Mouse (Mus musculus): ENCODE results near the gene Tmem245.
"Not testable (repeated sequence)": the region's sequence is repeated elsewhere in the genome, so short reads cannot be mapped to it uniquely, and the experiment has no call there.

The Tmem245 gene

DNA sequence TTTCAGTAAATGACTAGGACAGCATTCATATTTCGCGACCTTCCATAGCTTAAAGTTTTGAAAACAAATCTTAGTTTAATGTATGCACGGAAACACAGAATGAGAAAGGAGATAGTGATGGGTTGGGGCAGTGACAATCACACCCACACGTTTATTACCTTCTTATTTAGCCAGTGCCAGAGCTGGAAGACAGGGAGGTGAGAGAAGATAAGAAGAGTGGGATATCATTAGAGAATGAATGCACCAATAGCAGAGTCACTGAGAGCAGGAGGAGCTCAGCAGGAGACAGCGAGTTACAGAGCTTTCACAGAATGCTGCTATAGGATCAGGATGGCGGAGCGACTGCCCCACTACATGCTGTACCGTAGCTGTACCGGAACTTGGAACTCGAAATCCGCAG, 25.0 kb downstream of the Tmem245 start:
- DNase-seq: no peak

DNA sequence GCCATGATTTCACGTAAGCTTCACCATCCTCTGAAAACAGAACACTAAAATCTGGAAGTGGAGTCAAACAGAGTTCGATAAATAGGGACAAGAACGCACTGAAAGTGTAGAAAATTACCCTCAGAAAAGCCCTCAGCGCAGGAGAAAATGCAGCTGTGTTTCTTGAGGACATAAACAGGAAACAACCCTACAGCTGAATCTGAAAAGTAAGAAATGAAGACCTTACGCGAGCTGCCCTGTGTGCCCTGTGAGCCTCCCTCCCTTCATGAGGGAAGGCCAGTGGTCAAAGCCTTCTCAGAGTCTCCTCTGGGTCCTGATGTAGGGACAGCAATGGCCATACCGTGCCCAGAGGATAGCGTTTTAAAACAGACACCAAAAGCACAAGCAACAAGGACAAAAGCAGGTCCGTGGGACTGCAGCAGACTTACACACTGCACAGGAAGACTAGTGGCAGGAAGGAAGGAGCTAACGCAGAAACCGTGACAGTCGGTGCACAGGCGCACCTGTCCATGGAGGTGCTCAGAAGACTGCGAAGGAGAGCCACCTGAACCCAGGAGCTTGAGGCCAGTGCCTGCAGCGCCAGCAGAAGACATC, 31.4 kb downstream of the Tmem245 start:
- no peak for DNase-seq

DNA sequence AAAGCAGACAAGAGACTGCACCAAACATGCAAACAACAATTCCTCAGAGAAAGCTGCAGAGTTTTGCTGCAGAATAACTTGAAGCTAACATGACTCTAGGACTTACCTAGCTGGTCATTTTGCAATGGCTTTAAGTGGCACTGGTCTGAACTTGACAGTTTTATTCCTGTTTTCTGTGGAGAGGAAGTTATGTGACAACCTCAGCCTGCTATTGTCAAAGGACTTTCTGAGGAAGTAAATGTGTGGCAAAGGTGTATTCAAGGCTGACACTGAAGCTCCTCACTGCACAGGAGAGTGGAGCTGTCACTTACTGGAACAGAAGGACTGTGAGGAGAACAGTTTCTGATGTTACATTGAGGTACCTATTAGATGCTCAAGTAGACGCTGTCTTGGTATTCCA, 32.5 kb downstream of the Tmem245 start:
- DNase-seq: no peak

DNA sequence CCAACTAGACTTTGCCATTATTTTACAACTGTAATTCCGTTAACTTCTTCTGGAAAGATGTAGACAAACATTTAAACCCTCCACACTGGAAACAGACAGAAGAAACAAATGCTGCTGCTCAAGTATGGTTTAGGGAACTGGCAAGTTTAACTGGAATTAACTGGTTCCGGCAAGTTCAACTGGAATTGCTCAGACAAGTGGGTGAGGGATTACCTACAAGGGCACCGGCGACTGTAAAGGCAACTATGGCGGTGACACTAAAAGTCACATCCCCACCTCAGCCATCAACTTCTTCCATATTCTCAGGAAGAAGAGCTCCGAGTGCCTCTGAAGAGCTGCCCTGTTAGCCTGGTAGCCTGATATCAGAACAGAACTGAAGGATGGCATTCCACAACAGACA, 32.9 kb downstream of the Tmem245 start:
- no peak for DNase-seq

DNA sequence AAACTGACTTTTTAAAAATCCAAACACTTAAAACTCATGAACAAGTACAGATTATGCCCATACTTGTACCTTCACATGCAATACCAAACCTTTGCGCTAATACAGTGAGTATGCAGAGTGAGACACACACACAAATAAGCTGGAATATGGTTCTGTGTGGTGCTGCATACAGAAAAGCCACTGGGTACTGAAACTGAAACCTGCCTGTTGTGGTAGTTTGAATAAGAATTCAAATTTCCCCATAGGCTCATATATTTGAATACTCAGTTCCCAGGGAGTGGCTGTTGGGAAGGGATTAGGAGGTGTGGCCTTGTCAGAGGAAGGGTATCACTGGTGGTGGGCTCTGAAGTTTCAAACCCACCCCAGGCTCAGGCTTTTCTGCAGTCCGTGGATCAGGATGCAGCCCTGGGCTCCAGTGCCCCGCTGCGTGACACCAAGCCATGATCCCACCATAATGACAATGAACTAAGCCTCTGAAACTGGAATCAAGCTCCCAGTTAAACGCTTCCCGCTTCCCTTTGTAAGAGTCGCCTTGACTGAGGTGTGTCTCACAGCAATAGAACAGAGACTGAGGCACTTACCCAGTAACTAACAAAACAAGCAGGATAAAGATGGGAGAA, 34.7 kb downstream of the Tmem245 start:
- no peak for DNase-seq

DNA sequence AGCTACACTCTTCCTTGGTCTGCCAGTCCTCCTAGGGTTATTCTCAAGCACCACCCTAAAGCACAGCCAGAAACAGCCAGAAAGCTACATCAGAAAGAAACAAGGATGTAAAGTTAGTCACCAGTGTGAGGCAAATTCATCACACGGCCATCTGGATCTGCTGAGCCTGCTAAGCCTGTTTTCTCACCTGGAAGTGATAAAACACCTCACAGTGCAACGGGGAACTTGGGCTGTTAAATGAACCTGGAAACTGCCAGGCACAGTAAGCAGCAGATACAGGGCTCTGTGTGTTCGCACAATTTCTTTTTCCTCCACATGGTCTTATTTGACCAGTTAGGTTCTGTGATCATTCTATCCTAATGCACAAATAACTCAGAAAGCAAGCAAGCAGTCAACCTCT, 37.7 kb downstream of the Tmem245 start:
- DNase-seq: no peak

DNA sequence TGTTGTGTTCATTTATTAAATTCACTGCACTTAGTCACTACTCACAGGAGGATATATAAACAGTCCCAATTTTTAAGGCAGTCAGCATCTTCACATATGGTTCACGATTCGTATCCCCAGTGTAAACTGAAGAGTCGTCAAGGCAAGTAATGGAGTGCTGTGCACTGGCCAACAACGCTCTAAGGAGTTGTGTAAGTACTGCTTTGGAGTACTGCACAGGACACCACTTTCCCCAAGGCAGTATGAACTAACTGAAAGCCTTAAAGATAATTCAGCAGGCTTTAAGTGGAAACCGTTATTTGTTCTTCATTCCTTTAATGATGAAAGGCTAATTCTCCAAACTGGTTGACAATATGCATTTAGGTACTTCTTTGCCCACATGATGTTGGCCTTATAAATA, 39.6 kb downstream of the Tmem245 start:
- DNase-seq: no peak

DNA sequence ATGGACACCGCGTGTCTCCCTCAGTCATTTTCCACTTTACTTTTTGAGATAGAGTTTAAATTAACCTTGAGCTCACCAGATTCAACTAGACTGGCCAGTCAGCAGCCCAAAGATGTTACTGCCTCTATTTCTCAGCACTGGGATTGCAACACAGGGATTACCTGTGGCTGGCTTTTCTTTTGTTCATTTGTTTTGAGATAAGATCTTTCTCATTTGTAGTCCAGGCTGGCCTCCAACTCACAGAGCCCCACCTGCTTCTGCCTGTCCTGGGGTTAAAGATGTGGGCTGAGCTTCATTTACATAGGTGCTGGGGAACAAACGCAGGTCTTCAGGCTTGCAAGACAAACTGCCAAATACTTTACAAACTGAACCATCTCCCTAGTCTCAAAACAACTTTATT, 40.3 kb downstream of the Tmem245 start:
- DNase-seq: no peak

DNA sequence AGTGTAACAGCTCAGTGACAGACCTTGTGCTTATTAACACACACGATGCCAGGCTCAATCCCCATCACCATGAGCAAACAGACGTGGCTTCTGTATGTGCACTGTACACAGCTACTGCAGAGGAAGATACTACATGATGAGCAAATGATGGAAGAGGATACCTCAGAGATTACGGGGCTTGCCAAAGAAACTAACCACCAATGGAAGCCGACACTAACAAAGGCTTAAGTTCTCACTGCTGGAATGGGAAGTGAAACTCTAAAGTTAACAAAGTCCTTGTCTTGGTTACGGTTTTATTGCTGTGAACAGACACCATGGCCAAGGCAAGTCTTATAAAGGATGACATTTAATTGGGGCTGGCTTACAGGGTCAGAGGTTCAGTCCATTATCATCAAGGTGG, 41.7 kb downstream of the Tmem245 start:
- DNase-seq: no peak

DNA sequence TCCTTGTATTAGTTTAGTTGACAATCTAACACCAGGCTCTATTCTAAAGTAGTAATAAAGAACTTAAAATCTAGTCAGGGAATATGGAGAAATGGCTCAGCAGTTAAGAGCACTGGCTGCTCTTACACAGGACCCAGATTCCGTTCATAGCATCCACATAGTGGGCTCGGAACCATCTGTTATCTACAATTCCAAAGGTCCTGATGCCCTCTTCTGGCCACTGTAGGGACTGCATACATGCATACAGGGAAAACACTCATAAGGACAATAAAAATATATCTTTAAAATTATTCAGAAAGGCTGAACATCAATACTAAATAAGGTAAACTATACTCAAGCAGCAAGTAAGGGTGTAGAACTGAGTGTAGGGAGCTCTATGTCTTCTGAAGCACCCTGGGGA, 45.6 kb downstream of the Tmem245 start:
- DNase-seq: no peak

DNA sequence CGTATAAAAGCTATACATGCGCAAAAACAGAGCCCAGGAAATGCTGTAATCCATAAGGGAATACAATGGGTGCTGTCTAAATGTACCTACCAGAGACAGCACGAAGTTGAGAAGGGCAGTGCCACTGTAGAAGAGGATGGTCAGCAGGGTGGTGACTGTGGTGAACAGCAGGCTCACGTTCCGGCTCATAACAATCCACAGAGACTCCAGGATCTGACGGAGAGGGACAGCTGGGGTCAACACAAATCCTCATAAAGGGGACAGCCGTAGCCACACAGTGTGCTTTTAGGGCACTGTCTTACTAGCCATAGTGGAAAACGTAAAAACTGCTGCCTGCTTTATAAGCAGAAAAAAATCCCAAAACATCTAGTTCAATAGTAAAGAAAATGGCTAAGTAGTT, 48.0 kb downstream of the Tmem245 start:
- no peak for DNase-seq

DNA sequence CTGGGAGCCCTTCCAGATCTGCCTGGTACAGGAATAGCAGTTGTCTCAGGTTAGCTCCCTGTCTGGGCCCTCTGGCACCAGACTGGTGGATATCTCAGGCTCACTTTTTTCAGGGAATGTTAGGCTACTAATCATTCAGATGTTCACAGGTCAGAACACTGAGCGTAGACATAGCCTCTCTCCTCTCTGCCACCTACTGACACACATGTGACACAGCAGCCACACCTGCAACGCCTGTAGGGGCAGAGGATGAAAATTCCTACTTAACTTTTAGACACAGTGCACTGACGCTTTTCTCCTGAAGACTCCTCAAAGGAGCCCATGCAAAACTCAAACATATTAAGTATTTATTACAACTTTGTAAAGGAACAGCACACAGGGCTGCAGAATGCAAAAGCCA, 49.7 kb downstream of the Tmem245 start:
- DNase-seq: no peak

DNA sequence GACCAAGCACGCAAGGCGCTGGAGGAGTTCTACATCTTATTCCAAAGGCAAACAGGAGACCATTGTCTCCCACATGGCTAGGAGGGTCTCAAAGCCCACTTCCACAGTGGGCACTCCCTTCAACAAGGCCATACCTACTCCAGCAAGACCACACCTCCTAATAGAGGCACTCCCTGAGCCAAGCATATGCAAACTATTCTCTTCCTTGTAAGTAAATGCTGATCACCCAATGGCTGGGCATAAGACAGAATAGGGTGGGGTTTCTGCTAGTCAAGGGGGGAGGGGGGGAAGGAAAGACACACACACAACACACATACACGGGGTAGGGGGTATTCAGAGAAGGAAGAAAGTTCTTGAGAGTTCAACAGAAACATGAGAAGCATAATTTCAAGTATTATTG, 53.0 kb downstream of the Tmem245 start:
- no peak for DNase-seq

DNA sequence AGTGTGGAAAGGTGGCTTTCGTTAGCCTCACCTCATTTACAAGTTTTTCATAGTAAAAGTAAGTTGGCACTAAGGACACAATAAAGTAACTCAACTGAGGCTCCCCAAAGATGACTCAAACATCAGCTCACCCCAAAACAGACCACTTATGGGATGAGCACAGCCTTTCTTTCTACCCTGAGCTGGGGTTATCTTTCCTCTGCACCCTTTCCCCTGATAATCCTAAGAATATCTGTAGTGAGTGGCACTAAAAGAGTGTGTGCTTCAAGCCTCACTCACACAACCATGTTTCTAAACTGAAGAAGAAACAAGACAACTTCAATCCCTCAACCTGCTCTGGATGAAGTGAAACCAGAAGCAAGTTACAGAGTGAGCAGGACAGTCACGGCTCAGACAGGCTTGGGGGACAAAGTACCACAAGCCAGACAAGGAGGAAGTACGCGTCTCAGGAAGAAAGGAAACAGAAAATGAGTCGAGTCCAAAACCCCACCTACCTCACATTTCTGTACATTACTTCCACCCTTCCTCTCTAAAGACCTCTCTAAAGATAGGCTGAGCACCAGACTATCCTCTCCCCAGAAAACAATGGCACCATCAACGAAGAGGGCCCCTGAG, 54.6 kb downstream of the Tmem245 start:
- DNase-seq: no peak

DNA sequence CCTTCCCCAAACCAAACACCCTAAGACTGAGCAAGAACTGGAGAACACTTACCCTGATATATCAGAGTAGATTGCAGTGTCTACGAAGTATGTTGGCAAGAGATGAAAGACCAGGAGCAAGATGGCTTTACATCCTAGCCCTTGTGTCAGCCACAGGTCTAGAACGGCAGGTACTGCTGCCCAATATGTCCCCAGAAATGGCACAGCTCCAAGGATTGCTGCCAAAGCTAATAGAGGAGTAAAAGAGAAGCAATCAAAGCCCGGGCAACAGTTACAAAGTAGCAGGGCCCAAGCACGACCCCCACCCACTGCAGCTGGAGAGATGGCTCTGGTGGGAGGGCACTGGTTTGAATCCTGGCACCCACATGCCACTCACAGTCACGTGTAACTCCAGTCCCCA, 58.8 kb downstream of the Tmem245 start:
- no peak for DNase-seq

DNA sequence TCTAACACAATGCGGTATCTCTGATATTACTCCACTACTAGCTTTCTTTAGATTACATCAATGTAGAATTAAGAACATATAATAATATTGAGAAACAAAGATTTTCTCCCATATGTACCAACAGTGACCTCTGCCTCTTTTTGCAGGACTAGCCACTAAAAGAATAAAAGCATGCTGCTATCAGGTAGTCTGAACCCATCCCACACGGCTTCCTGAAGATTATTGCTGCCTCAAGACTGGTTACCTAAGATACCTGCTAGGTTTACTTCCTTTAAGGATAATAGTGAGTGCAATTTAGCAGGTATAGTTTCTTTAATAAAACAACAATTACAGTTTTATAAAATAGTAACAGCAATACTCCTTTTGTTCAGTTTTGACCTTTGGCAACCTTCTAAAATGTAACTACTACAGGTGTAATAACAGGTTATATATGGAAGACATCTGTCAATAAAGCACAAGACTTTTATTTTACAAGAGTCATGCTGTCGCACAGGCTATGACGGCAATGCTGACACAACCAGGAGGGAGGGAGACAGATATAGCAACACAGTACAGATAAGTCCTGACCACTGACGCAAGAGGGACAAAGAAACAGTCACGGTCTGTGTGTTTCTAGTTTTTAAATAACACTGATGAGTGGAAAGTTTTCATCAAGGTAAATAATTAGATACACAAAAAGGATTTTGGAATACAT, 60.8 kb downstream of the Tmem245 start:
- no peak for DNase-seq

DNA sequence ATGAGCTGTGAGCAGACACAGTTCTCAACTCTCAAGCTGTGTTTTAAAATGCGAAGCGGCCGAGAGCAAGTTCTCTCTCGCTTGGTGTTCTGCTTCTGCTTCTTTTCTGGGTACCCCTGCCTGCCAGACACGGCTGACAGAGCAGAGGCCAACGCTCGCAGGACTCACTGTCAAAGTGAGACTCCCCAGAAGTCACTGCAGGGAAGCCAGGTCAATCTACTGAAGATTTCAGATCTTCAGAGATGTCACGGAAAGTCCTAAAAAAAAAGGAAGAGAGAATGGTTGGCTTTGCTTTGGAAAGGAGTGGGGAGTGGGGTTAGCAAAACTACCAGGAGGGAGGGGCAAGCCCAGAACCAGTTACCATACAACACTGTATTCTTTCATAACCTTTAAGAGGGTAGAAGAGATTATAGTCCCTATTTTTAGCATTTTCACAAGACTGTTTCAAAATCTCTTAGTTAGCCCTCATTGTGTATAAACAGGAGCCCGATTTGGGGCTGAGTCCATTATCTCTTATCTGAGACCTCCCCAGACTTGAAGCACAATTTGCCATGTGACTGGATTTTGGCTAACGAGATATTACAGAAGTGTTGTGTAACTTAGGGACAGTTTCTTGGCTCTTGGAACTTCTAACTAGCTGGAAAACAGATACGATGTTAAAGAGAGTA, 67.1 kb downstream of the Tmem245 start:
- DNase-seq: no peak

DNA sequence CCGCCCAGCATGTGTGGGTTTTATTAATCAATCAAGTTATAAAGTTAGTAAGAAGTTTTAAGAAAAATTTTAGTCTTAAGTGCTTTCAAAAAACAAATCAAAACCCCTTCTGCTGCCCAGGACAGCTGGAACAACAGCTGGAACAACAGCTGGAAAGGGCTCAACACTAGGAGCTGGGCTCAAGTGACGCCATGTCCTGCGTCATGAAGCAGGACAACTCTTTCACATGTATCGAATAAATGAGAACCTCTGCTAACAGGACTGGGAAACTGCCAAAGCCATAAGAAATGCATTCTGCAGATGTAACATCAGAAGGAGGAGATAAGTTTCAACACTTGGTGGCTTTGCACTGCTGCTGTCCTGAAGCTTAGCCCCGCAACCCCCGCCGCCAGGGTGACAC, 68.3 kb downstream of the Tmem245 start:
- DNase-seq: no peak

DNA sequence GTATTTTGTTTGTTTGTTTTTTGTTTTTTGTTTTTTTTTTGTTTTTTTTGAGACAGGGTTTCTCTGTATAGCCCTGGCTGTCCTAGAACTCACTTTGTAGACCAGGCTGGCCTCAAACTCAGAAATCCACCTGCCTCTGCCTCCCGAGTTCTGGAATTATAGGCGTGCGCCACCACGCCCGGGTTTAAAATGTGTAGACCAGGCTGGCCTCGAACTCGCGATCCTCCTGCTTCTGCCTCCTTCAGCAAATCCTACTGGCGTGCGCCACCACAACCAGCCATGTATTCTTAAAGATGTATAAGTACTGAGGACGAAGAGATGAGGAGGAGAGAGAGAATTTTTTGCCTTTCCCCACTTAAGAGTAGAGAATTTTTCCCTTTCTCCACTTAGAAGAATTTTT, 76.7 kb downstream of the Tmem245 start:
- not testable (repeated sequence) for DNase-seq

DNA sequence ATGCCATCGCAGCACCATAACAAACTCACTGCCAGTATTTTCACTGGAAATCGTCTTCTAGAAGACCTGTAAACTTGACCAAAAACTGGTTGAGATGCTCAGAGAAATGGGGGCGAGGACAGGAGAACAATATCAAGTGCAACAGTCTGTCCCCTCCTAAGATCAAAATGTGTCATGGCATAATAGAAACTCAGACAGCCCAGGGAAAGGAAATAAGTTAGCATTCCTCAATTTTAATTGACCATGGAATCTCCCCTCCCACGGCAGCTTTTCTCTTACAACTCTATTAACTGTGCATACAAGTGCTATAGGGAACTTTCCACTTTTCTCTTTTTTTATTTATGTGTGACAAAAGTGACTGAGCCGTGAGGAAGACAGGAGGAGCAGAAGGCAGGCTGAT, 79.5 kb downstream of the Tmem245 start:
- no peak for DNase-seq

DNA sequence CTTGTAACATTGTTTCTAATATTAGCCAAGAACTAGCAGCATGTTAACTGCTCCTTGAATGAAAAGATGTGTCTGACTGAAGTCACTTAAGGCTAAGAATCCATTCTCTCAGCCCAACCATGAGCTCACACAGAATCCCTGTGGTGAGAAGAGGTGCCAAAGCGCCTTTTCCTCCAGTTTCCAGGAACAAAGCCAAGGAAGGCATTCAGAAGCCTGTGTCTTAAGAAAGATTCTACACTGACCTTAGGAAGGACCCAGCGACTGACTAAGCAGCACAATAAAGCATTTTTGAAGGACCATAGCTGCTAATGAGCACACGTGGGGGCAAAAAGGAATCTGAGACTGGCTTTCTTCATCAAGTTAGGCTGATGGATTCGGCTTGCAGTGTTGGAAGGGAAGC, 81.3 kb downstream of the Tmem245 start:
- DNase-seq: no peak

DNA sequence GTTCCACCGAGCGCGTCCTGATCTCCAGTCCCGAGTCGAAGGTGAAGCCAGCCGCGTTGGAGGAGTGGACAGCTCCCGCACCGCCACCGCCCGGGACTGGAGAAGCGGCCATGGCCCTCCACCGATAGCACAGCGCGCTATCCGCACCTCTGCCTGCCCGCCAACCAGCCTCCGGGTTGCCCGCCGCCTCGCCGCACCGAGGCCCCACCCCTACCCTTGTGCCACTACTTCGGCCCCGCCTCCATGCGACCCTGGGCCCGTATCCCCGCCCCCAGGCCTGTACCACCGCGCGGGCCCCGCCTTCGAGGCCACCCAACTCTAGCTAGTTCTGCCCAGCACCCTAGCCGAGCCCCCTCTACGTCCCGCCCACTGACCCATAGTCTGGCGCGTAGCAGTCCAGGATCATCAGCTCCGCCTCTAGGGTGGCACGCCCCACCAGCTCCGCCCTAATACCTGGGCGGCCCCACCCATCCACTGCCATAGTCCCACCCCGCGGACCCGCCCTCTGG, 82.2 kb downstream of the Tmem245 start, which contains the start of gene Ctnnal1:
Gene Ctnnal1, minus strand, starts transcription at position 186 of the 509 bp plus-strand sequence.
- peak; percentile 94 for DNase-seq

DNA sequence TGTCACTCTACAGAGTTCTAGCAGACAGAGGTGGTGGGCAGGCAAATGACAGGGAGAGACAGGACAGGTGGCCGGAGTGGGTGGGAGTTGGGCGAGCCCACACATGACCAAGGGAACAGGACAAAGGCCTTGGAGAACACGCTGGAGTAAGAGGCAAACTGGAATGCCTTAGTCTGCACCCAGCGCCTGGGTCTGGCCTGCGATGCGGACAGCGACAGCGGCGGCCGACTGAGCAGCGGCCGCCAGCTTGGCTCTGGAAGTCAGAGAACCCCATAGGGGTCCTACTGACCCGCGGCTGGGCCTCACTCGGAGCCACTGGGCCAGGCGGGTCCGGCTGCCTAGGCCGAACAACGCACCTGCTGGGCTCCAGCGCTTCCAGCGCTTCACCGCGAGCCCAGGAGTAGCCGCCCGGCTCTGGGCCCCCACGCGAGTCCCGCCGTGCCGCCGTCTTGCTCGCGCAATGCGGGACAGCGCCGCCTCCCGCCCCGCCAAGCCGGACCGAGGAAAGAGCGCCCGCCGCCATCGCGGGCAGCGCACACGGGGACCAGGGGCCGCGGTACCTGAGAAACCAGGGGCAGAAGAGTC, 82.7 kb downstream of the Tmem245 start:
- peak; percentile 42 for DNase-seq

All from liver (tissue).